Mouse (Mus musculus): ENCODE results near the gene Il5.

- no peak for TF ChIP-seq POLR2A (IDR thresholded peaks at IDR 0.05; ENCODE audit: borderline replicate concordance, low read depth, low read length)
- no peak for TF ChIP-seq CTCF (IDR thresholded peaks at IDR 0.05; ENCODE audit: low read depth, low read length)
Observed at GRCm38 (mm10) chr11:53771001-53771744, 50.6 kb downstream of the Il5 start.

Data from bone marrow macrophage, adult 2 months (primary cell).